ENCODE assay signal across 9 mouse cellular contexts in genomic region chr6:122824086-122824485, GRCm38 (mm10). TPM values are rescaled to one million over a fixed set of nuclear protein-coding genes. Genes with fewer than 3 reads are reported as not detected.
DNase-seq lines count a peak whose midpoint lies in the region; ATAC-seq lines count a peak whose summit lies in the region.
"Had no signal": no experiment of that assay in that cellular context is flagged by ENCODE, and none has a peak within 500 bp of the region (broad histone marks: within the 10 kb centered on the region; RNA-seq: fewer than 3 reads in every experiment).

No protein-coding gene starts in this region.

- H3K9me3 ChIP-seq in heart, embryonic 15.5 days (replicated peaks), result no peaks in the 10 kb centered on the region

- WGBS in heart, embryonic 15.5 days, result 47% methylated on average over 10 of the region's 10 CpGs

- ATAC-seq in heart, embryonic 15.5 days (replicated peaks; ENCODE audit: insufficient number of reproducible peaks, insufficient read depth, low FRiP score, low read depth), result no peak
- ATAC-seq: activated CD4-positive, CD25-positive, alpha-beta regulatory T cell, adult 4 months had no signal

- H3K4me1 ChIP-seq in heart, embryonic 15.5 days (replicated peaks), result peaks cover 61% of the 10 kb centered on the region

- DNase-seq in kidney, adult 8-10 months, result peak; percentile 19 to 44
- DNase-seq in kidney, postnatal 4 days, result no peak
- peak; percentile 44 to 54 for DNase-seq in cerebellum, postnatal 36 days
- DNase-seq in lung, postnatal 36 days, result peak; percentile 67
- DNase-seq in right cerebral cortex, adult 2 months (ENCODE audit: low spot score in 2 of 2), result no peak
- no peak for DNase-seq in adrenal gland, adult 18-20 months (ENCODE audit: low spot score in 2 of 2)
- DNase-seq in frontal cortex, adult 2 months (ENCODE audit: extremely low spot score in 1 of 2, low spot score in 1 of 2), result no peak

- H3K27ac ChIP-seq in heart, embryonic 15.5 days, result peak overlapping the region; percentile 90

- peaks cover 5% of the 10 kb centered on the region; the same call in 1 of the 2 replicates for H3K36me3 ChIP-seq in heart, embryonic 15.5 days

- no peaks in the 10 kb centered on the region for H3K27me3 ChIP-seq in heart, embryonic 15.5 days

- H3K9ac ChIP-seq in heart, embryonic 15.5 days, result no peak overlapping the region

- peak overlapping the region; percentile 74 for H3K4me2 ChIP-seq in heart, embryonic 15.5 days

- H3K4me3 ChIP-seq in heart, embryonic 15.5 days, result no peak overlapping the region; the same call in 1 of the 2 replicates

RNA-seq across cellular contexts. Expression of gene Foxj2, which starts 4.4 kb away (rescaled TPM):
- 5.0 and 6.7 TPM in 2 replicates for polyA plus RNA-seq in heart, embryonic 15.5 days (2015; fragmentation: Nextera tagmentation; extraction: Ambion mirVana)
- 10 to 100 TPM; 17.1 TPM for total RNA-seq in adrenal gland, adult 18-20 months (2021)
- polyA plus RNA-seq in frontal cortex, adult 2 months (2012; rRNA removed), result 16.4 and 17.0 TPM in 2 replicates

RNA-seq across cellular contexts. Expression of gene Slc2a3, which starts 22.6 kb away (rescaled TPM):
- polyA plus RNA-seq in heart, embryonic 15.5 days (2015; fragmentation: Nextera tagmentation; extraction: Ambion mirVana), result 8.4 and 12.2 TPM in 2 replicates
- 10 to 100 TPM in 1 of 2 experiments, 1 to 10 TPM in 1; 8.1 to 10.3 TPM for total RNA-seq in adrenal gland, adult 18-20 months (2021)
- 101 and 105 TPM in 2 replicates for polyA plus RNA-seq in frontal cortex, adult 2 months (2012; rRNA removed)

RNA-seq across cellular contexts. Expression of gene C3ar1, which starts 31.9 kb away (rescaled TPM):
- 2.8 and 4.3 TPM in 2 replicates for polyA plus RNA-seq in heart, embryonic 15.5 days (2015; fragmentation: Nextera tagmentation; extraction: Ambion mirVana)
- 1 to 10 TPM; 2.4 to 5.5 TPM for total RNA-seq in adrenal gland, adult 18-20 months (2021)
- polyA plus RNA-seq in frontal cortex, adult 2 months (2012; rRNA removed), result 1.0 and 1.6 TPM in 2 replicates

RNA-seq across cellular contexts. Expression of gene Necap1, which starts 50.2 kb away (rescaled TPM):
- polyA plus RNA-seq in heart, embryonic 15.5 days (2015; fragmentation: Nextera tagmentation; extraction: Ambion mirVana), result 48.3 and 49.5 TPM in 2 replicates
- 10 to 100 TPM; 59.3 to 59.4 TPM for total RNA-seq in adrenal gland, adult 18-20 months (2021)
- polyA plus RNA-seq in frontal cortex, adult 2 months (2012; rRNA removed), result 134 and 142 TPM in 2 replicates

Comparison
In these comparisons a context has a peak if more than half of its experiments do, and no peak if none do; other contexts are left out.
1. DNase-seq: peak in kidney, adult 8-10 months (2 of 2), cerebellum, postnatal 36 days (2 of 2) and lung, postnatal 36 days (single experiment); none in kidney, postnatal 4 days (0 of 2), right cerebral cortex, adult 2 months (0 of 2), adrenal gland, adult 18-20 months (0 of 2) and frontal cortex, adult 2 months (0 of 2).